Mouse (Mus musculus): Measurements from ENCODE around the gene Lbhd1. TPM values are rescaled to one million over a fixed set of nuclear protein-coding genes. Genes with fewer than 3 reads are reported as not detected.
"Not testable (repeated sequence)": the region's sequence is repeated elsewhere in the genome, so short reads cannot be mapped to it uniquely, and the experiment has no call there.

Gene Lbhd1
- polyA plus RNA-seq, 1 experiment from 2014 or later: 30.5 TPM

- H3K27me3 ChIP-seq (ENCODE audit: control insufficient read depth, insufficient read depth, low read depth, low read length); H3K9me3 ChIP-seq (replicated peaks; ENCODE audit: control insufficient read depth, low read length, poor library complexity, severe bottlenecking); H3K4me2 ChIP-seq (ENCODE audit: low read length); ATAC-seq; H3K27ac ChIP-seq (ENCODE audit: low read length); H3K9ac ChIP-seq (ENCODE audit: low read depth, low read length); H3K36me3 ChIP-seq (ENCODE audit: control insufficient read depth, insufficient read depth, low read length): not testable (repeated sequence)
- Histone ChIP-seq H3K4me3 (ENCODE audit: low read depth, low read length) (peak overlapping the region; percentile 88), H3K4me1 (ENCODE audit: control insufficient read depth, insufficient read depth, low read length) (peaks cover 12% of the 10 kb centered on the region)
- 76% methylated on average over 3 of the region's 3 CpGs for WGBS
Observed at GRCm38 (mm10) chr19:8870381-8870780, 13.2 kb upstream of the Lbhd1 start.

DNA sequence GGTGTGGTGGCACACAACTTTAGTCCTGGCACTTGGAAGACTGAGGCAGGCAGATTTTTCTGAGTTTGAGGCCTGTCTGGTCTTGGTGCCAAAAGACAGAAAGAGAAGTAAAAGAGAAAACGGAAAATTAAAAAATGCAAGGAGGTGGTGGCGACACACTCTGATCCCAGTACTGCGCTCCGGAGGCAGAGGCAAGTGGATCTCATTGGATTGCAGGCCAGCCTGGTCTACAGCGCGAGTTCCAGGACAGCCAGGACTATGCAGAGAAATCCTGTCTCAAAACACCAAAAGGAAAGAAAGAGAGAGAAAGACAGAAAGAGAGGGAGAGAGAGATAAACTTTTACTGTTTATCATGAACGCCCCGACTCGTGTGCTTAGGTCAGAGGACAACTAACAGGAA lies 12.7 kb upstream of the Lbhd1 start:
- peak; percentile 61 for ATAC-seq
- H3K4me3 ChIP-seq (ENCODE audit: low read depth, low read length): peak overlapping the region; percentile 88
- H3K27ac ChIP-seq (ENCODE audit: low read length): peak overlapping the region; percentile 81
- H3K4me1 ChIP-seq (ENCODE audit: control insufficient read depth, insufficient read depth, low read length): peaks cover 12% of the 10 kb centered on the region
- H3K27me3 ChIP-seq (ENCODE audit: control insufficient read depth, insufficient read depth, low read depth, low read length): no peaks in the 10 kb centered on the region
- peak overlapping the region; percentile 55 for H3K4me2 ChIP-seq (ENCODE audit: low read length)
- peak overlapping the region; percentile 97 for H3K9ac ChIP-seq (ENCODE audit: low read depth, low read length)
- peaks cover 6% of the 10 kb centered on the region; the same call in 1 of the 2 replicates for H3K36me3 ChIP-seq (ENCODE audit: control insufficient read depth, insufficient read depth, low read length)
- H3K9me3 ChIP-seq (replicated peaks; ENCODE audit: control insufficient read depth, low read length, poor library complexity, severe bottlenecking): no peaks in the 10 kb centered on the region
- 61% methylated on average over 9 of the region's 9 CpGs for WGBS

DNA sequence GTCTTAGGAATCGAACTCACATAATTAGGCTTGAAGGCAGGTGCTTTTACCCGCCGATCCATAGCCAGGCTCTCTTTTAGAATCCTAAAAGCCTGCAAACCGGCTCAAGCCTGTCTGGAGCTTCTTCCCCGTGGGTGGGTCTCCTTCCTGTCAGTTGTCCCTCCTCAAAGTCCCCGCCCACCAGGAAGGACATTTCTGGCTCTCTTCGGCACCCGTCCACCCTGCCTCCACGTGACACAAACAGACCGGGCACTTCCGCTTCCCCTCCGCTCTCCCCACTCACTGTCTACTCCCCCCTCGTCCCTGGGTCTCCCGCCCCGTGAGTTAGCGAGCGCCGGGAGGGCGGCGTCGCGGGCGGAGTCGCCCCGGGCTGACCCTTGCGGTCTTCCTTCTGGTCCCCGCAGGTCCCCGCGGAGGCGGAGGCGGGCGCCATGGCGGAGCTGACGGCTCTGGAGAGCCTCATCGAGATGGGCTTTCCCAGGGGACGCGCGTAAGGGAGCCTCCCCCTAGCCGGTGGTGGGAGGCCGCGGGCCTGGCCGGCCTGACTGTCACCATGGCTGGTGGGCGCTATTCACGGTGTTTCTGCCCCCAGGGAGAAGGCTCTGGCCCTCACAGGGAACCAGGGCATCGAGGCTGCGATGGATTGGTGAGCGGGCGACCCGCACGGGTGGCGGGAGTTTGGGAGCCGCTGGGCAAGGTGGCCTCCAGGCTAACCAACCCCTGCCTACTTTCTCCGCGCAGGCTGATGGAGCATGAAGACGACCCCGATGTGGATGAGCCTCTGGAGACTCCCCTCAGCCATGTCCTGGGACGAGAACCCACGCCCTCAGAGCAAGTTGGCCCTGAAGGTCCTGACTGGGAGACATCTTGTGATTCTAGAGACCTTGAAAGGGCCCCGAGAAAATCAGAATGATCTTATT lies 12.0 kb upstream of the Lbhd1 start, which contains the start of gene Ubxn1:
Gene Ubxn1, plus strand, starts transcription at position 230 of the 920 bp plus-strand sequence.
- Histone ChIP-seq H3K4me2 (ENCODE audit: low read length) (peak within 1 kb of the TSS; percentile 95), H3K27me3 (ENCODE audit: control insufficient read depth, insufficient read depth, low read depth, low read length) (no peaks in the 10 kb centered on the region), H3K36me3 (ENCODE audit: control insufficient read depth, insufficient read depth, low read length) (peaks cover 6% of the 10 kb centered on the region; the same call in 1 of the 2 replicates), H3K27ac (ENCODE audit: low read length) (peak within 1 kb of the TSS; percentile 81), H3K4me3 (ENCODE audit: low read depth, low read length) (peak within 1 kb of the TSS; percentile 88), H3K4me1 (ENCODE audit: control insufficient read depth, insufficient read depth, low read length) (peaks cover 12% of the 10 kb centered on the region), H3K9ac (ENCODE audit: low read depth, low read length) (peak within 1 kb of the TSS; percentile 97), H3K9me3 (replicated peaks; ENCODE audit: control insufficient read depth, low read length, poor library complexity, severe bottlenecking) (no peaks in the 10 kb centered on the region)
- 1% methylated on average over 54 of the region's 59 CpGs for WGBS
- peak; percentile 98 for ATAC-seq

- peak overlapping the region; percentile 95 for H3K4me2 ChIP-seq (ENCODE audit: low read length)
- H3K9ac ChIP-seq (ENCODE audit: low read depth, low read length): peak overlapping the region; percentile 97
- WGBS: 84% methylated on average over 10 of the region's 10 CpGs
- 0 out of 2 replicates have a peak, but pooled peaks have one; percentile 9 for ATAC-seq
- no peak overlapping the region for H3K27ac ChIP-seq (ENCODE audit: low read length)
- peaks cover 6% of the 10 kb centered on the region; the same call in 1 of the 2 replicates for H3K36me3 ChIP-seq (ENCODE audit: control insufficient read depth, insufficient read depth, low read length)
- no peaks in the 10 kb centered on the region for H3K9me3 ChIP-seq (replicated peaks; ENCODE audit: control insufficient read depth, low read length, poor library complexity, severe bottlenecking)
- H3K4me3 ChIP-seq (ENCODE audit: low read depth, low read length): peak overlapping the region; percentile 88
- H3K4me1 ChIP-seq (ENCODE audit: control insufficient read depth, insufficient read depth, low read length): peaks cover 12% of the 10 kb centered on the region
- no peaks in the 10 kb centered on the region for H3K27me3 ChIP-seq (ENCODE audit: control insufficient read depth, insufficient read depth, low read depth, low read length)
Observed at GRCm38 (mm10) chr19:8872266-8872840, 11.2 kb upstream of the Lbhd1 start.

DNA sequence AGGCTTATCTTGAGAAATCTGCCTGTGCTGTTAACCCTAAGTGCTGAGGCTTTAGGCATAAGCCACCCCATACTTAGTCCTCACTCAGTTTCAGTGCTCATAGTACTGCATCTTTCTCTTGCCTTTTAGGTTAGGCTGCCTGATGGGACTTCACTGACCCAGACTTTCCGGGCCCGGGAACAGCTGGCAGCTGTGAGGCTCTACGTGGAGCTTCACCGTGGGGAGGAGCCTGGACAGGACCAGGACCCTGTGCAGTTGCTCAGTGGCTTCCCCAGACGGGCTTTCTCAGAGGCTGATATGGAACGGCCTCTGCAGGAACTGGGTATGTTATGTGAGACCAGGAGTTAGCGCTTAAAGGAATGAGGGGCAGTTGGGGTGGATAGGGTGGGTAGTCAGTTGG lies 8.5 kb upstream of the Lbhd1 start:
- Histone ChIP-seq H3K4me3 (ENCODE audit: low read depth, low read length) (no peak overlapping the region), H3K27ac (ENCODE audit: low read length) (no peak overlapping the region), H3K4me1 (ENCODE audit: control insufficient read depth, insufficient read depth, low read length) (peaks cover 20% of the 10 kb centered on the region), H3K9ac (ENCODE audit: low read depth, low read length) (no peak overlapping the region), H3K9me3 (replicated peaks; ENCODE audit: control insufficient read depth, low read length, poor library complexity, severe bottlenecking) (no peaks in the 10 kb centered on the region), H3K27me3 (ENCODE audit: control insufficient read depth, insufficient read depth, low read depth, low read length) (no peaks in the 10 kb centered on the region), H3K36me3 (ENCODE audit: control insufficient read depth, insufficient read depth, low read length) (peaks cover 6% of the 10 kb centered on the region; the same call in 1 of the 2 replicates), H3K4me2 (ENCODE audit: low read length) (no peak overlapping the region)
- 95% methylated on average over 7 of the region's 7 CpGs for WGBS
- ATAC-seq: no peak

GRCm38 (mm10) chr19:8880311-8881033 lies 3.1 kb upstream of the Lbhd1 start, which contains the start of gene Uqcc3:
Gene Uqcc3, minus strand, starts transcription at chr19:8880923.
- H3K4me2 ChIP-seq (ENCODE audit: low read length): peak within 1 kb of the TSS; percentile 89
- WGBS: under 1% methylated on average over 42 of the region's 42 CpGs
- ATAC-seq: peak; percentile 97
- H3K36me3 ChIP-seq (ENCODE audit: control insufficient read depth, insufficient read depth, low read length): no peaks in the 10 kb centered on the region; the same call in 1 of the 2 replicates
- peak within 1 kb of the TSS; percentile 92 for H3K9ac ChIP-seq (ENCODE audit: low read depth, low read length)
- peak within 1 kb of the TSS; percentile 85 for H3K27ac ChIP-seq (ENCODE audit: low read length)
- no peaks in the 10 kb centered on the region for H3K27me3 ChIP-seq (ENCODE audit: control insufficient read depth, insufficient read depth, low read depth, low read length)
- peaks cover 11% of the 10 kb centered on the region for H3K4me1 ChIP-seq (ENCODE audit: control insufficient read depth, insufficient read depth, low read length)
- no peaks in the 10 kb centered on the region for H3K9me3 ChIP-seq (replicated peaks; ENCODE audit: control insufficient read depth, low read length, poor library complexity, severe bottlenecking)
- peak within 1 kb of the TSS; percentile 77 for H3K4me3 ChIP-seq (ENCODE audit: low read depth, low read length)

DNA sequence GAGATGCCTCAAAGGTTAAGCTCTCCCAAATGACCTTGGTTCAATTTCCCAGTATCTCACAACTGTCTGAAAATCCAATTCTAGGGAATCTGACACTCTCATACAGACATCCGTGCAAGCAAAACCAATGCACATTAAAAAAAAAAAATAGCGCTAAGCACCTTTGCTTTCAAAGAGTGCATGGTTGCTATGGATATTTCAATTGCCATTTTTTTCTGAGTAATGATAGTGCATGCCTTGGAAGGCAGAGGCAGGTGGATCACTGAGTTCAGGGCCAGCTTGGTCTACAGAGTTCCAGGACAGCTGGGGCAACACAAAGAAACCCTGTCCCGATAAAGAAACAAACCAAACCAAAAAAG lies 2.5 kb upstream of the Lbhd1 start:
- 10% methylated on average over 3 of the region's 3 CpGs for WGBS
- Histone ChIP-seq H3K36me3 (ENCODE audit: control insufficient read depth, insufficient read depth, low read length) (no peaks in the 10 kb centered on the region; the same call in 1 of the 2 replicates), H3K27ac (ENCODE audit: low read length) (no peak overlapping the region), H3K4me1 (ENCODE audit: control insufficient read depth, insufficient read depth, low read length) (peaks cover 11% of the 10 kb centered on the region), H3K27me3 (ENCODE audit: control insufficient read depth, insufficient read depth, low read depth, low read length) (no peaks in the 10 kb centered on the region), H3K4me2 (ENCODE audit: low read length) (peak overlapping the region; percentile 89), H3K9me3 (replicated peaks; ENCODE audit: control insufficient read depth, low read length, poor library complexity, severe bottlenecking) (no peaks in the 10 kb centered on the region), H3K9ac (ENCODE audit: low read depth, low read length) (peak overlapping the region; percentile 92; the same call in 1 of the 2 replicates), H3K4me3 (ENCODE audit: low read depth, low read length) (peak overlapping the region; percentile 77)
- no peak for ATAC-seq

GRCm38 (mm10) chr19:8886916-8887584 lies 3.5 kb downstream of the Lbhd1 start:
- Histone ChIP-seq H3K27ac (ENCODE audit: low read length) (no peak overlapping the region), H3K4me3 (ENCODE audit: low read depth, low read length) (no peak overlapping the region), H3K9ac (ENCODE audit: low read depth, low read length) (peak overlapping the region; percentile 70; the same call in 1 of the 2 replicates), H3K36me3 (ENCODE audit: control insufficient read depth, insufficient read depth, low read length) (no peaks in the 10 kb centered on the region), H3K4me1 (ENCODE audit: control insufficient read depth, insufficient read depth, low read length) (peaks cover 19% of the 10 kb centered on the region), H3K9me3 (replicated peaks; ENCODE audit: control insufficient read depth, low read length, poor library complexity, severe bottlenecking) (no peaks in the 10 kb centered on the region), H3K4me2 (ENCODE audit: low read length) (no peak overlapping the region), H3K27me3 (ENCODE audit: control insufficient read depth, insufficient read depth, low read depth, low read length) (no peaks in the 10 kb centered on the region)
- ATAC-seq: no peak
- 39% methylated on average over 1 of the region's 1 CpGs for WGBS
